Mouse (Mus musculus) kidney, postnatal 0 days (tissue): ENCODE results near the gene Kalrn. TPM values are rescaled to one million over a fixed set of nuclear protein-coding genes. Genes with fewer than 3 reads are reported as not detected.
"Not testable (repeated sequence)": the region's sequence is repeated elsewhere in the genome, so short reads cannot be mapped to it uniquely, and the experiment has no call there.

Experiments
- ATAC-seq: fragments of 200-750 bp; cut with Nextera tagmentation; replicated peaks from 2 replicates; pipeline ENCODE4 v1.8.0; 2017; ENCODE audit warnings: low read depth, moderate number of reproducible peaks, moderate TSS enrichment, moderate library complexity; ENCODE audit not compliant: low FRiP score
- DNase-seq: peaks from one replicate; pipeline ENCODE4 v3.0.0-alpha.2; 2016; ENCODE audit warnings: low spot score
- H3K27ac ChIP-seq: fragments of 300-500 bp; sonication (generic); 2 replicates; pipeline ENCODE4 v1.5.1; 2014; ENCODE audit warnings: mild to moderate bottlenecking
- H3K27me3 ChIP-seq: fragments of 300-500 bp; sonication (generic); 2 replicates; pipeline ENCODE4 v1.6.1; 2014; ENCODE audit warnings: low read length, mixed read lengths; ENCODE audit not compliant: insufficient read depth
- H3K36me3 ChIP-seq: fragments of 300-500 bp; sonication (generic); 2 replicates; pipeline ENCODE4 v1.6.1; 2014; ENCODE audit warnings: low read length, mixed read lengths; ENCODE audit not compliant: insufficient read depth
- H3K4me1 ChIP-seq: fragments of 300-500 bp; sonication (generic); replicated peaks from 2 replicates; pipeline ENCODE4 v1.6.1; 2014; ENCODE audit warnings: antibody characterized with exemption, low read length, mixed read lengths; ENCODE audit not compliant: insufficient read depth
- H3K4me2 ChIP-seq: fragments of 300-500 bp; sonication (generic); 2 replicates; pipeline ENCODE4 v1.6.1; 2014; ENCODE audit warnings: mild to moderate bottlenecking, low read length, moderate library complexity, mixed read lengths
- H3K4me3 ChIP-seq: fragments of 300-500 bp; sonication (generic); replicated peaks from 2 replicates; pipeline ENCODE4 v1.5.1; 2014; ENCODE audit warnings: low read depth, low read length
- H3K9ac ChIP-seq: fragments of 300-500 bp; sonication (generic); 2 replicates; pipeline ENCODE4 v1.6.1; 2014; ENCODE audit warnings: low read depth, low read length
- H3K9me3 ChIP-seq: fragments of 300-500 bp; sonication (generic); replicated peaks from 2 replicates; pipeline ENCODE4 v1.6.1; 2016; ENCODE audit warnings: low read length, inconsistent platforms, mixed read lengths
- CTCF ChIP-seq: IDR thresholded peaks from 2 replicates; pipeline ENCODE4 v1.5.1; 2016; ENCODE audit warnings: antibody characterized with exemption, low read depth, mild to moderate bottlenecking, moderate library complexity
- WGBS: fragments of 180-500 bp; shearing (Covaris S2); extraction: QIAGEN DNeasy Blood & Tissue Kit; methylation state at CpG from one replicate; pipeline ENCODE4 v1.1.7; 2014; 5-methylcytosine and 5-hydroxymethylcytosine counted together
- polyA plus RNA-seq: library from polyadenylated mRNA; unstranded; fragments of >200 nt; fragmentation: Nextera tagmentation; extraction: Ambion mirVana; gene quantifications from 2 replicates; pipeline ENCODE4 v1.2.1, GENCODE M21; 2015

Gene Kalrn
- polyA plus RNA-seq, 1 experiment from 2014 or later, result 20.0 TPM

GRCm38 (mm10) chr16:34081683-34082438 lies 491.5 kb downstream of the Kalrn start:
- Histone ChIP-seq H3K4me2 (no peak overlapping the region), H3K9ac (no peak overlapping the region)
- TF ChIP-seq CTCF, result no peak

GRCm38 (mm10) chr16:34081314-34081682 lies 492.0 kb downstream of the Kalrn start:
- not testable (repeated sequence) for DNase-seq, H3K27me3 ChIP-seq, H3K36me3 ChIP-seq, H3K9me3 ChIP-seq, H3K9ac ChIP-seq, ATAC-seq, H3K4me2 ChIP-seq, H3K4me3 ChIP-seq, H3K27ac ChIP-seq
- peaks cover 14% of the 10 kb centered on the region for H3K4me1 ChIP-seq

More at GRCm38 (mm10) chr16:34081683-34082438, 491.5 kb downstream of the Kalrn start:
- no peak overlapping the region for H3K4me3 ChIP-seq
- ATAC-seq (peak; percentile 72), DNase-seq (peak; percentile 65)
- H3K27me3 ChIP-seq, result no peaks in the 10 kb centered on the region
- H3K4me1 ChIP-seq, result peaks cover 14% of the 10 kb centered on the region
- H3K9me3 ChIP-seq, result no peaks in the 10 kb centered on the region
- WGBS, result 53% methylated on average over 19 of the region's 19 CpGs
- H3K36me3 ChIP-seq, result no peaks in the 10 kb centered on the region
- peak overlapping the region; percentile 60; the same call in 1 of the 2 replicates for H3K27ac ChIP-seq

GRCm38 (mm10) chr16:34080818-34081217 lies 492.5 kb downstream of the Kalrn start:
- H3K4me3 ChIP-seq, result no peak overlapping the region
- 33% methylated on average over 6 of the region's 6 CpGs for WGBS
- no peaks in the 10 kb centered on the region for H3K27me3 ChIP-seq
- no peak for TF ChIP-seq CTCF
- H3K9ac ChIP-seq, result no peak overlapping the region
- H3K4me1 ChIP-seq, result peaks cover 14% of the 10 kb centered on the region
- H3K4me2 ChIP-seq, result no peak overlapping the region
- H3K27ac ChIP-seq, result 0 out of 2 replicates have a peak overlapping the region, but pooled peaks have one; percentile 44
- no peaks in the 10 kb centered on the region for H3K36me3 ChIP-seq
- ATAC-seq, result no peak
- DNase-seq, result peak; percentile 56
- no peaks in the 10 kb centered on the region for H3K9me3 ChIP-seq

GRCm38 (mm10) chr16:34079511-34079910 lies 493.8 kb downstream of the Kalrn start:
- H3K9ac ChIP-seq, result no peak overlapping the region

GRCm38 (mm10) chr16:34078732-34079131 lies 494.6 kb downstream of the Kalrn start:
- whole genome bisulfite sequencing, result 78% methylated on average over 2 of the region's 2 CpGs
- Histone ChIP-seq H3K27ac (no peak overlapping the region), H3K4me1 (peaks cover 14% of the 10 kb centered on the region), H3K27me3 (no peaks in the 10 kb centered on the region), H3K9me3 (0 out of 2 replicates have a peak, but pooled peaks cover 2% of the 10 kb centered on the region), H3K36me3 (no peaks in the 10 kb centered on the region), H3K9ac (no peak overlapping the region), H3K4me2 (no peak overlapping the region), H3K4me3 (no peak overlapping the region)
- no peak for TF ChIP-seq CTCF
- ATAC-seq, result no peak
- DNase-seq, result no peak

More at GRCm38 (mm10) chr16:34079511-34079910, 493.8 kb downstream of the Kalrn start:
- Histone ChIP-seq H3K4me3 (no peak overlapping the region), H3K27ac (no peak overlapping the region), H3K27me3 (no peaks in the 10 kb centered on the region), H3K9me3 (no peaks in the 10 kb centered on the region), H3K4me1 (peaks cover 14% of the 10 kb centered on the region), H3K4me2 (no peak overlapping the region), H3K36me3 (no peaks in the 10 kb centered on the region)
- WGBS, result 82% methylated on average over 4 of the region's 4 CpGs
- ATAC-seq (no peak), DNase-seq (no peak)
- TF ChIP-seq CTCF, result no peak

GRCm38 (mm10) chr16:34076101-34076500 lies 497.2 kb downstream of the Kalrn start:
- H3K4me2 ChIP-seq, result no peak overlapping the region
- DNase-seq, result no peak
- H3K9me3 ChIP-seq, result 0 out of 2 replicates have a peak, but pooled peaks cover 4% of the 10 kb centered on the region
- no peak overlapping the region for H3K27ac ChIP-seq
- ATAC-seq, result no peak
- H3K36me3 ChIP-seq, result no peaks in the 10 kb centered on the region
- 76% methylated on average over 3 of the region's 3 CpGs for WGBS
- TF ChIP-seq CTCF, result no peak
- no peaks in the 10 kb centered on the region for H3K27me3 ChIP-seq
- no peak overlapping the region for H3K9ac ChIP-seq
- H3K4me3 ChIP-seq, result no peak overlapping the region
- H3K4me1 ChIP-seq, result no peaks in the 10 kb centered on the region

- Histone ChIP-seq H3K9ac (no peak overlapping the region), H3K36me3 (no peaks in the 10 kb centered on the region), H3K4me3 (no peak overlapping the region), H3K4me2 (no peak overlapping the region), H3K4me1 (no peaks in the 10 kb centered on the region), H3K27me3 (no peaks in the 10 kb centered on the region), H3K27ac (no peak overlapping the region), H3K9me3 (0 out of 2 replicates have a peak, but pooled peaks cover 4% of the 10 kb centered on the region)
- 93% methylated on average over 4 of the region's 4 CpGs for WGBS
- no peak for DNase-seq
- peak; percentile 27; the same call in 1 of the 2 replicates for TF ChIP-seq CTCF
- no peak for ATAC-seq
Measured at GRCm38 (mm10) chr16:34073930-34074329, 499.4 kb downstream of the Kalrn start.
